Mouse (Mus musculus) ovary, postnatal 36 days (tissue): ENCODE results near the gene Gpr162.
A peak's percentile ranks its signal among the peaks of the same experiment; 100 is the strongest.

Source experiments
- DNase-seq: peaks from one replicate; pipeline ENCODE4 v3.0.0; 2022; ENCODE audit warnings: low spot score, mixed read lengths

Gpr162 gene

GRCm38 (mm10) chr6:124881821-124882220 is 18.0 kb upstream of the Gpr162 start:
- no peak for DNase-seq

- no peak for DNase-seq
Observed at GRCm38 (mm10) chr6:124879390-124879789, 15.6 kb upstream of the Gpr162 start.

GRCm38 (mm10) chr6:124874348-124874747 is 10.6 kb upstream of the Gpr162 start:
- DNase-seq, result no peak

GRCm38 (mm10) chr6:124866560-124866959 is 2.8 kb upstream of the Gpr162 start:
- DNase-seq, result no peak

GRCm38 (mm10) chr6:124865766-124866362 is 2.1 kb upstream of the Gpr162 start:
- no peak for DNase-seq

- no peak for DNase-seq
Observed at GRCm38 (mm10) chr6:124863125-124863657, 592 bp downstream of the Gpr162 start.

- no peak for DNase-seq
Observed at GRCm38 (mm10) chr6:124862406-124863124, 1.2 kb downstream of the Gpr162 start.

- no peak for DNase-seq
Observed at GRCm38 (mm10) chr6:124861802-124862201, 2.0 kb downstream of the Gpr162 start.

GRCm38 (mm10) chr6:124861266-124861665 is 2.5 kb downstream of the Gpr162 start:
- no peak for DNase-seq

GRCm38 (mm10) chr6:124860511-124860910 is 3.3 kb downstream of the Gpr162 start:
- no peak for DNase-seq

- peak; percentile 86 for DNase-seq
Observed at GRCm38 (mm10) chr6:124859725-124860124, 4.1 kb downstream of the Gpr162 start.

GRCm38 (mm10) chr6:124858561-124859318 is 5.0 kb downstream of the Gpr162 start:
- no peak for DNase-seq

GRCm38 (mm10) chr6:124857840-124858530 is 5.8 kb downstream of the Gpr162 start:
- DNase-seq, result no peak

- peak; percentile 81 for DNase-seq
Observed at GRCm38 (mm10) chr6:124856916-124857839, 6.6 kb downstream of the Gpr162 start, which contains the start of gene P3h3. P3h3 (minus strand) TSS chr6:124857752.

- DNase-seq, result no peak
Observed at GRCm38 (mm10) chr6:124856321-124856720, 7.5 kb downstream of the Gpr162 start.

- no peak for DNase-seq
Observed at GRCm38 (mm10) chr6:124854647-124855046, 9.1 kb downstream of the Gpr162 start.

GRCm38 (mm10) chr6:124850535-124850934 is 13.2 kb downstream of the Gpr162 start:
- DNase-seq, result no peak

- DNase-seq, result peak; percentile 83
Observed at GRCm38 (mm10) chr6:124847305-124847704, 16.5 kb downstream of the Gpr162 start.

GRCm38 (mm10) chr6:124840241-124841167 is 23.3 kb downstream of the Gpr162 start, which contains the start of gene Gnb3:
Gnb3 (minus strand) TSS chr6:124840275.
- DNase-seq, result no peak

GRCm38 (mm10) chr6:124839805-124840204 is 24.0 kb downstream of the Gpr162 start:
- DNase-seq, result no peak
